Mouse (Mus musculus) megakaryocyte-erythroid progenitor cell, adult 5-6 weeks (primary cell): ENCODE data around the gene Gga1. TPM values are rescaled to one million over a fixed set of nuclear protein-coding genes. Genes with fewer than 3 reads are reported as not detected.
A peak's percentile ranks its signal among the peaks of the same experiment; 100 is the strongest.
"Not testable (repeated sequence)": the region's sequence is repeated elsewhere in the genome, so short reads cannot be mapped to it uniquely, and the experiment has no call there.

Experiments
- ATAC-seq: replicated peaks from 2 replicates; pipeline ENCODE4 v1.8.0; 2016; ENCODE audit warnings: mild to moderate bottlenecking, inconsistent platforms; ENCODE audit not compliant: severe bottlenecking, poor library complexity, low FRiP score, low TSS enrichment
- total RNA-seq, 2 experiments: library from RNA; stranded (forward) in 1 of 2; stranded (reverse) in 1 of 2; fragments of 200-1000, 215-1000 nt in 1 of 2; fragments of >200 nt in 1 of 2; fragmentation: Nextera tagmentation in 1 of 2; gene quantifications; 2 replicates each; pipeline ENCODE4 v1.2.3; 2014 to 2017

Gga1 gene
- total RNA-seq, 2 experiments from 2014 or later: 10.9 to 47.6 TPM

- peak; percentile 36 for ATAC-seq
Measured at GRCm38 (mm10) chr15:78869775-78870174, 7.2 kb upstream of the Gga1 start.

GRCm38 (mm10) chr15:78872021-78872608 is 4.9 kb upstream of the Gga1 start:
- no peak for ATAC-seq

- ATAC-seq: no peak
Measured at GRCm38 (mm10) chr15:78873803-78874435, 3.1 kb upstream of the Gga1 start.

- ATAC-seq: no peak
Measured at GRCm38 (mm10) chr15:78874989-78875388, 2.0 kb upstream of the Gga1 start.

GRCm38 (mm10) chr15:78875537-78875936 is 1.5 kb upstream of the Gga1 start:
- no peak for ATAC-seq

GRCm38 (mm10) chr15:78876258-78876696 is 713 bp upstream of the Gga1 start:
- ATAC-seq: peak; percentile 63

- no peak for ATAC-seq
Measured at GRCm38 (mm10) chr15:78877810-78878390, 910 bp downstream of the Gga1 start.

GRCm38 (mm10) chr15:78878792-78879516 is 2.0 kb downstream of the Gga1 start:
- not testable (repeated sequence) for ATAC-seq

- no peak for ATAC-seq
Measured at GRCm38 (mm10) chr15:78880432-78880831, 3.4 kb downstream of the Gga1 start.

GRCm38 (mm10) chr15:78881828-78882227 is 4.8 kb downstream of the Gga1 start:
- no peak for ATAC-seq

GRCm38 (mm10) chr15:78889401-78889853 is 12.4 kb downstream of the Gga1 start:
- ATAC-seq: no peak

GRCm38 (mm10) chr15:78892440-78892839 is 15.4 kb downstream of the Gga1 start:
- no peak for ATAC-seq

GRCm38 (mm10) chr15:78894726-78895125 is 17.7 kb downstream of the Gga1 start:
- ATAC-seq: no peak

- ATAC-seq: no peak
Measured at GRCm38 (mm10) chr15:78895741-78896140, 18.8 kb downstream of the Gga1 start.

GRCm38 (mm10) chr15:78896149-78896548 is 19.2 kb downstream of the Gga1 start:
- no peak for ATAC-seq

- peak; percentile 48 for ATAC-seq
Measured at GRCm38 (mm10) chr15:78897488-78897887, 20.5 kb downstream of the Gga1 start.

- ATAC-seq: no peak
Measured at GRCm38 (mm10) chr15:78898507-78899001, 21.6 kb downstream of the Gga1 start.

- no peak for ATAC-seq
Measured at GRCm38 (mm10) chr15:78899409-78899739, 22.4 kb downstream of the Gga1 start, which contains the start of gene Gm49510. Gene Gm49510, plus strand, starts transcription at chr15:78899667.

GRCm38 (mm10) chr15:78899740-78900584 is 23.0 kb downstream of the Gga1 start, which contains the start of gene Sh3bp1:
Gene Sh3bp1, plus strand, starts transcription at chr15:78899768.
- peak; percentile 35 for ATAC-seq
